Mouse (Mus musculus) heart, postnatal 4 days (tissue): ENCODE measurements around the gene Tenm1. TPM values are rescaled to one million over a fixed set of nuclear protein-coding genes. Genes with fewer than 3 reads are reported as not detected.

Source experiments
- DNase-seq: peaks from one replicate; pipeline ENCODE4 v3.0.0; 2021
- total RNA-seq, 2 experiments: library from RNA; stranded (reverse); gene quantifications; 2 replicates each; pipeline ENCODE4 v1.2.3; 2021

Gene Tenm1
- not detected for total RNA-seq

DNA sequence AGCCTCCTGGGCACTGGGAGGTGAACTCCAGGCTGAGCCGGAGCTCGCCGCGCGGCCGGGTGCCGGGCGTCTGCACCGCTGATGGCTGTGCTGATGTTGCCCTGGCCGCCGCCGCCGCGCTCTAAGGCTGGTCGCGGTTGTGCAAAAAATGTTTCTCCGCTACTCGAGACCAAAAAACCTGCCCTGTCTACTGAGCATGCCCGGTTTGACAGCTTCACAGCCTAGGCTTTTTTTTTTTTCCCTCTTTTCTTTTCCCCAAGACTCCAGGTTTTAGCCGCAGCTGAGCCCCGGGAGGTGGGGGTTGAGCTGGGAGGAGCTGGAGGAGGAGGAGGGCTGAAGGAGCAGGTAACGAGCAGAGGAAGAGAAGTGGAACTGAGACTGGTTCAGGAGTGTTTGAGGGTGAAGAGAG is at the start of gene Tenm1:
TSS of gene Tenm1 (minus strand) at position 272 of the 409 bp plus-strand sequence.
- no peak for DNase-seq

- DNase-seq, result no peak
These were observed 38.4 kb upstream of the Tenm1 start for GRCm38 (mm10) chrX:43467311-43467710.

GRCm38 (mm10) chrX:43430581-43430980 is 1.7 kb upstream of the Tenm1 start:
- no peak for DNase-seq

GRCm38 (mm10) chrX:43429982-43430531 is 1.1 kb upstream of the Tenm1 start:
- no peak for DNase-seq

GRCm38 (mm10) chrX:43429337-43429736 is 411 bp upstream of the Tenm1 start:
- DNase-seq, result no peak

- DNase-seq, result no peak
These were observed 963 bp downstream of the Tenm1 start for GRCm38 (mm10) chrX:43427961-43428365.

DNA sequence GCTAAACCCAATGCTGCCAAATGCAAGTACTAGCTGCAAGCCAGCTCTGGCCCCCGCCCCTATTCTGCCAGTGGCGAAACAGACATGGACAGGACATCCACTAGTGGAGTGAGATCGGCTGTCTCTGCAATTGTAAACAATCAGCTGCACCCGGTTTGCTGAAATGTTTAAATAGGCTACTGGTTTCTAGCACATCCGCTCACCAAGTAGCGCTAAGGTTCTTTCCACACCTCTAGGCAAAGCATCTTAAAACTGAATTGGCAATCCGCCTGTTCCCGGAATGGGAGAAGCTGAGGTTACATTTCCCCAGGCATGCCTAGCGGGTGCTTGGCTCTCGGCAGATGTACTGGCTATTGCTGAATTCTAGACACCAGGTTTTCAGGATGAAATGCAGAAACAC is 1.8 kb downstream of the Tenm1 start:
- no peak for DNase-seq

- DNase-seq, result no peak
These were observed 31.0 kb downstream of the Tenm1 start for GRCm38 (mm10) chrX:43397957-43398356.

GRCm38 (mm10) chrX:43388106-43388505 is 40.8 kb downstream of the Tenm1 start:
- no peak for DNase-seq

- DNase-seq, result no peak
These were observed 56.4 kb downstream of the Tenm1 start for GRCm38 (mm10) chrX:43372526-43372925.

- no peak for DNase-seq
These were observed 109.6 kb downstream of the Tenm1 start for GRCm38 (mm10) chrX:43319351-43319750.

- no peak for DNase-seq
These were observed 111.0 kb downstream of the Tenm1 start for GRCm38 (mm10) chrX:43317801-43318520.

GRCm38 (mm10) chrX:43235844-43236243 is 193.1 kb downstream of the Tenm1 start:
- DNase-seq, result no peak

- no peak for DNase-seq
These were observed 223.9 kb downstream of the Tenm1 start for GRCm38 (mm10) chrX:43205003-43205402.

DNA sequence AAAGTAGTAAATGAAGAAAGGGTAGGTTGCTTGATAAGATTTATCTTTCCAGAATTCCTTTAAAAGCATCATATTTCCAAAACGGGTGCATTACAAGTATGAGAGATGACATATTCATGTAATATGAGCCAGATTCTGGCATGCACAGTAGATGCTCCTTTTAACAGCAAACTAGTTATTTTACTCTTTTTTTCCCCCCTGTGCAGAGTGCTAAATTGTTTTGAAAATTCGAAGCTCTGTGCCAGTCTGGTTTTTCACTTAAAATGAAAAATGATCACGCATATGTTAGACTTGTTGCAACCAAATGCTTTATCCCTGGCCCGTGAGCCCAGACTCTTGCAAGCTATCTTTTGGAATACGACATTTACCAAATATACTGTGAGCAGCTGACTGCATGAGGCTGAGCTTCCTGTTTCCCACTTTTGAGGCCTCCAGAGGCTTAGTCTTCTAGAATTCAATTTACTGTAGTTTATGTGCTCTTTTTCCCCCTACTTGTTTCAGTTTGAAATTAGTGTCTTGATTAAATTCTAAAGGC is 226.6 kb downstream of the Tenm1 start:
- DNase-seq, result no peak

- DNase-seq, result no peak
These were observed 246.0 kb downstream of the Tenm1 start for GRCm38 (mm10) chrX:43182975-43183374.

- no peak for DNase-seq
These were observed 277.4 kb downstream of the Tenm1 start for GRCm38 (mm10) chrX:43151561-43151960.

- no peak for DNase-seq
These were observed 299.2 kb downstream of the Tenm1 start for GRCm38 (mm10) chrX:43129696-43130095.

DNA sequence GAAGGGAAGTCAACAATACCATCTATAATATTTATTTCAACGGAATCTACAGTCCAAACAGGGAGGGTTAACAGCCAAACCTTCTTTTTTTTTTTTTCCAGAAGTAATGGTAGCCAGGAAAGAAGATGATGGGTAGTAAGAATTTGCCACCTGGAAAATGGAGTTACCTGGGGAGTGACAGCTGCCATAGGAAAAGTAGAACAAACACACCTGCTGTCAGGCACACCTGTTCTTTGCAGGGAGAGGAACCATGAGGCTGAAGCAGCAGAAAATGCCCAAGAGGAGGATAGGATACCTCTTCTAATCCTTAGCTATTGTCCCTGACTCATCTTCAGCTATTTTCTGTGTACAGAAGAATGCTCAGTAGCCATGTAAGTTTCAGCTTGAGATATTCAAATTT is 306.4 kb downstream of the Tenm1 start:
- no peak for DNase-seq

DNA sequence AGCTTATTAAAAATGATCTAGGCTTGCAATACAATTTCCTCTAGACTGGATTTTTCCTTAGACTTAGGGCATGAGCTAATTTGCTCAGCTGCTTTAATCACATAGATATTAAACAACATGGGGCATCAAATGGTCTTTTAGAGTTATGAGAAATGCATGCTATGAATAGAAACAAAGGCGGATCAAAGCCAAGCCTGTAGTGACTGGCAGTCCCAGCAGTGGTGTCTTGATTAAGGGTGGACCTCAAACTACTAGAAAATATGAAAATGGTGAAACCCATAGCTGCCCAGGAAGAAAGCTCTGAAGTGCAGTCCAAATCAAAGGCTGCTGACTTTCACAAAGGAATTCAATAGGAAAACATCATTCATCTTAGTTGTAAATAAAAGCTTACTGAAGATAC is 306.9 kb downstream of the Tenm1 start:
- DNase-seq, result no peak

DNA sequence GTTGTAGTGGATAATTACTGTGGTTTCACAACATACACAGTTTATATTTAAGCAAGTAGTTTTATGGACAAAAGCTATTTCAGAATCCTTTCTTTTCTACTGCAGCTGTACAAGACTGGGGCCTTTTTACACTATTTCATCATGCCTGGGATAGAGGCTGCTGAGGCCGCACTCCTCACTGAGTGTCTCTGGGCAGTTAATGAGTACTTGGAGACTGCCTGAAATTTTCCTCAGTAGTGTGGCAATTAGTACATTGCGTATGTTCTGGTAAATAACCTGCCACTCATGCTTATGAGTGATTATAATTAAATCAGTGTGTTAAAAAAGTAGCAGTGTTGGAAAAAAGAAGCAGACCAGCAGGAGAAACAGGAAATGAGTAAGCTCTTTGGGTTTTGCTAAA is 442.8 kb downstream of the Tenm1 start:
- no peak for DNase-seq

DNA sequence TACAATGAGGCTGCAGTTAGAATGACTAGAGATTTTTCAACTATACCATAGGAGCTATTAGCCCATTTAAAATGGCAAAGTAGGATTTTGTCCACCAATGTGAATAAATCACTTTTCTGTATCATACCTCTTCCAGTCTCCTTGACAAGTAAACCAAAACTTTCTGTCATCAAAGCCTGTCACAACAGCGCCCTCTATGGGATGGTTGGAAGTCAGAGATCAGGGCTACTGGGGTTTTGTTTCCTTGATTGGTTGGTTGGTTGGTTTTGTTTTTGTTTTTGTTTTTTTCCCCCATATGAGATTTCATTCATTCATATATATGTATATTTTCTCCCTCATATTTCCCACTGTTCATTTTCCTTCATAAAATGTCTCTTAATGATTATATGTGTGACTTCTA is 455.4 kb downstream of the Tenm1 start:
- no peak for DNase-seq

DNA sequence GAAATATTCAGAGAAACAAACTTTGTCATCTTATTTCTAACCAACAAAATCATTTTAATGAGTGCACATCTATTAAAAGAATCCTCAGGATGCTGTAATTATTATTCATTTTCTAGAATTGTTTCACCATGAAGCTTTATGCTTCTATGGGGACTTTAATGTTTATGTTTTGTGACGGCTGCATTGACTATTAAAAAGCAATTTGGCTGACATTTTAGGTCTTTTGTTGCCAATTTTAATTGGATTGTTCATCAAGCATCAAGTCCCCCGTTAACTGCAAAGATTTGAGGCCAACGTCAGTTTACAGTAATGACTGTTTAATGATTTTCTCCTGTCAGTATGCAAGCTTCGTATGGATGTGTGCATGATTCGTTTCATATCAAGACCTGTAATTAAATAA is 461.3 kb downstream of the Tenm1 start:
- DNase-seq, result no peak

GRCm38 (mm10) chrX:42861731-42862130 is 567.2 kb downstream of the Tenm1 start:
- DNase-seq, result no peak
